Mouse (Mus musculus): ENCODE measurements at regions not wholly inside any gene's neighbourhood (a gene's known extent, or its start where the extent isn't known, plus 50 kb on each side); places are given as distances from the start of the nearest gene placed in this dataset.

DNA sequence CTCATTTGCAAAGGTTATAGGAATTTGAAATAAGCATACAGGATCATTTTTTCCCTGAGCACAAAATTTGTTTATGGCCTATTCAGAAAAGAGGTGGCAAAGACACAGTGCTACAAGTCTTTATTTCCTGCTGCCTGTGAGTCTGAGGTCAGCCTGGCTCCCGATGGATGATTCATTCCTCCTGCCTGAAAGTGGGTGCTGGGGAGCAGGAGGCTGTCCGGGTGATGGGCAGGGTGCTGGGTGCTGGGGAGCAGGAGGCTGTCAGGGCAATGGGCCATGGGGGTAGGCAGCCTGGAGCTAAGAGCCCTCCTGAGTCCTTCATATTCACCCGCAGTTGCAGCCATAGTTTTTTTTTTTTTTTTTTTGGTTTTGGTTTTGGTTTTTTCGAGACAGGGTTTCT lies 67.1 kb upstream of the Tbca start:
- Histone ChIP-seq H3K4me3 (ENCODE audit: low read depth, low read length) (no peak overlapping the region), H3K9me3 (replicated peaks; ENCODE audit: control insufficient read depth, low read length) (no peaks in the 10 kb centered on the region), H3K9ac (ENCODE audit: low read depth, low read length) (no peak overlapping the region), H3K4me1 (ENCODE audit: control insufficient read depth, insufficient read depth, low read length) (no peaks in the 10 kb centered on the region), H3K36me3 (ENCODE audit: control insufficient read depth, insufficient read depth, low read length) (no peaks in the 10 kb centered on the region), H3K27ac (ENCODE audit: low read depth, low read length) (no peak overlapping the region), H3K27me3 (ENCODE audit: control insufficient read depth, insufficient read depth, low read length) (no peaks in the 10 kb centered on the region), H3K4me2 (no peak overlapping the region)
- ATAC-seq (replicated peaks; ENCODE audit: insufficient number of reproducible peaks, low FRiP score, low TSS enrichment), result no peak
- 56% methylated on average over 3 of the region's 4 CpGs for WGBS (ENCODE audit: insufficient replicate concordance)
